Mouse (Mus musculus): ENCODE measurements around the gene Cdk9. TPM values are rescaled to one million over a fixed set of nuclear protein-coding genes. Genes with fewer than 3 reads are reported as not detected.

Gene Cdk9
- 135 and 139 TPM in 2 replicates for polyA plus RNA-seq (2016; fragmentation: Nextera tagmentation; extraction: Ambion mirVana)

GRCm38 (mm10) chr2:32712934-32713817 lies at the start of gene Cdk9:
Cdk9 (minus strand) TSS chr2:32713076.
- WGBS: under 1% methylated on average over 62 of the region's 79 CpGs

GRCm38 (mm10) chr2:32761859-32762258 lies 49.0 kb upstream of the Cdk9 start:
- Histone ChIP-seq H3K27ac (no peak overlapping the region), H3K4me1 (peaks cover 18% of the 10 kb centered on the region), H3K9me3 (no peaks in the 10 kb centered on the region), H3K27me3 (ENCODE audit: poor library complexity, severe bottlenecking) (no peaks in the 10 kb centered on the region), H3K4me3 (no peak overlapping the region), H3K36me3 (replicated peaks) (peaks cover 41% of the 10 kb centered on the region)
- WGBS: 98% methylated on average over 4 of the region's 4 CpGs
- DNase-seq (ENCODE audit: extremely low spot score, low spot score): no peak

More at GRCm38 (mm10) chr2:32712934-32713817, at the start of gene Cdk9:
- Histone ChIP-seq H3K9me3 (no peaks in the 10 kb centered on the region; the same call in 1 of the 2 replicates), H3K27ac (peak within 1 kb of the TSS; percentile 98), H3K4me3 (peak within 1 kb of the TSS; percentile 97), H3K27me3 (ENCODE audit: poor library complexity, severe bottlenecking) (no peaks in the 10 kb centered on the region), H3K36me3 (replicated peaks) (peaks cover 34% of the 10 kb centered on the region), H3K4me1 (peaks cover 44% of the 10 kb centered on the region)
- peak; percentile 94 for DNase-seq (ENCODE audit: extremely low spot score, low spot score)

DNA sequence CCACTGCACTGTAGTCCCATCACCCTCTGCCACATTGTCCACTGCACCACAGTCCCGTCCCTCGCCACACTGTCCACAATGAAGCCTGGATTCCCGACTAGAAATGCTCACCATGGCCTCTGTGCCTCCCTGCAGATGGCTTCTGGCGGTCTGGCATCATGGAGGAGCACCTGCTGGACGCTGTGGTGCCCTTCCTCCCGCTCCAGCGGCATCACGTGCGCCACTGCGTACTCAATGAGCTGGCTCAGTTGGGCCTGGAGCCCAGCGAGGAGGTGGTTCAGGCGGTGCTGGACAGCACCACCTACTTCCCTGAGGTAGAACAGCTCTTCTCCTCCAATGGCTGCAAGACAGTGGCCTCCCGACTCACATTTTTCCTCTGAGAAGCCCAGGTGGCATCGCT lies 48.5 kb upstream of the Cdk9 start:
- DNase-seq (ENCODE audit: extremely low spot score, low spot score): no peak
- peaks cover 41% of the 10 kb centered on the region for H3K36me3 ChIP-seq (replicated peaks)
- no peak overlapping the region for H3K27ac ChIP-seq
- no peak overlapping the region for H3K4me3 ChIP-seq
- no peaks in the 10 kb centered on the region for H3K9me3 ChIP-seq
- H3K4me1 ChIP-seq: peaks cover 21% of the 10 kb centered on the region
- H3K27me3 ChIP-seq (ENCODE audit: poor library complexity, severe bottlenecking): no peaks in the 10 kb centered on the region
- WGBS: 86% methylated on average over 14 of the region's 14 CpGs

DNA sequence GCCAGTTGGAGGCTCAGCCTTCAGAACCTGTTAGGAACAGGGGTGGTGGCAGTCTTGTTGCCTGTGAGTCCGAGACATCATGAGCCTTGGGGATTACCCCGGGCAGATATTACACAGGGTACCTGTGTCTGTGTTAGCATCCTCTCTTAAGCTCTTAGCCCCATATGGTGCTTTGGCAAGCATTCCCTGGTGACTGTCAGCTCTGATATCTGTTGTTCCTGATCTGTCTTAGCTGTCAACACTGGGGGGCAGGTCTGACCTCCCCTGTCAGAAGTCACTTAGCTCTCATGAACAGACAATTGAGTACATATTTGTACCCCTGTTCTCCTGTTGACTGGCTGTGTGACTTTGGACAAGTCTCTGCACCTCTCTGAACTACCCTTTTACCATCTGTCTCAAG lies 46.1 kb upstream of the Cdk9 start:
- H3K36me3 ChIP-seq (replicated peaks): peaks cover 53% of the 10 kb centered on the region
- no peak overlapping the region for H3K4me3 ChIP-seq
- no peak for DNase-seq (ENCODE audit: extremely low spot score, low spot score)
- H3K27me3 ChIP-seq (ENCODE audit: poor library complexity, severe bottlenecking): no peaks in the 10 kb centered on the region
- WGBS: 92% methylated on average over 2 of the region's 2 CpGs
- H3K9me3 ChIP-seq: no peaks in the 10 kb centered on the region
- no peak overlapping the region for H3K27ac ChIP-seq
- peaks cover 21% of the 10 kb centered on the region for H3K4me1 ChIP-seq

DNA sequence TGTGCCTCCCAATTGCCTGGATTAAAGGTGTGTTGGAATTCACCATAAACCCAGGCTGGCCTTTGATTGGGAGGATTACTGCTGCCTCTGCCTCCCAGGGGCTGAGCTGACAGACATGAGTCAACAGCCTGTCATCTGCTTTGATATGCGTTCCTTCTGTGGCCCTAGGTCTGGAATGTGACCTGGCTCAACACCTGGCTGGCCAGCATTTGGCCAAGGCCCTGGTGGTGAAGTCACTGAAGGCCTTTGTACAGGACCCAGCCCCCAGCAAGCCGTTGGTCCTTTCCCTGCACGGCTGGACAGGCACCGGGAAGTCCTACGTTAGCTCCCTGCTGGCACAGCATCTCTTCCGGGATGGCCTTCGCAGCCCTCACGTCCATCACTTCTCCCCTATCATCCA lies 45.6 kb upstream of the Cdk9 start:
- H3K27me3 ChIP-seq (ENCODE audit: poor library complexity, severe bottlenecking): no peaks in the 10 kb centered on the region
- peaks cover 56% of the 10 kb centered on the region for H3K36me3 ChIP-seq (replicated peaks)
- H3K27ac ChIP-seq: no peak overlapping the region
- no peak for DNase-seq (ENCODE audit: extremely low spot score, low spot score)
- H3K9me3 ChIP-seq: no peaks in the 10 kb centered on the region
- H3K4me1 ChIP-seq: peaks cover 21% of the 10 kb centered on the region
- no peak overlapping the region for H3K4me3 ChIP-seq
- WGBS: 77% methylated on average over 8 of the region's 8 CpGs

DNA sequence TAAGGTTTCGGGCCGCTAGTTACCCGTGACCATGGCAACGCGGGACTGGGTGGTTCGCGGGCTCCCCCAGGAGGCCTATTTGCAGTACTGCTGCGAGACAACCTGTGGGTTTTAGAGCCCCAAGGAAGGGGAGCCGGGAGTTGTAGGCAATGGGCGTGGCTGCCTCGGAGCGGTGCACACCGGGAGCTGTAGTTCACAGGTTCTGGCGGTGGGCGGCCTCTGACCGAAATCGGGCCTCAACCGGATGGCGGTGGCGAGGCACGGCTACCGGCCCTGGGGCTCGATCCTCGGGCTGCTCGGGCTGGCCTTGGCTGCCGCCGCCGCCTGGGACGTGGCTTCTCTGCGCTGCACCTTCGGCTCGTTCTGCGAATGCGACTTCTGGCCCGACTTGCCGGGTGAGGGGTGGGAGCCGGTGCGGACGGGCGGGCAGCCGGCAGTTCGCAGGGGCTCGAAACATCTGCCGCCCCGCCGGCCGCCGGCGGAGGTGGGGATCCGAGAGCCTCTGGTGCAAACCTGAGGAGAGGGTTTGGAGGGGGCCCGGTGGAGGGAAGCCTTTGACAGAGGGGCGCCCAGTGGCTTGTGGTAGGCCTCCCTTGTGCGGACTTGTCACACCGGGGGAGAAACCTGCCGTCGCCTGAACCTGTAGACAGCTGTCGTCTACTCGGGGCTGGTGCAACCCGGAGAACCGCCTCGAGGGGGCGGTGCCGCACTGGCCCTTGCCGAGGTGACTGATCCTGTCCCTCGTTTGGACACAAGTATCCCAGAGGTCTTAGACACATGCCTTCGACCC lies 44.4 kb upstream of the Cdk9 start, which contains the start of gene Tor2a:
Tor2a (plus strand) TSS at position 179 of the 790 bp plus-strand sequence.
- H3K4me1 ChIP-seq: peaks cover 24% of the 10 kb centered on the region
- peak; percentile 97 for DNase-seq (ENCODE audit: extremely low spot score, low spot score)
- peak within 1 kb of the TSS; percentile 62 for H3K4me3 ChIP-seq
- H3K27ac ChIP-seq: peak within 1 kb of the TSS; percentile 91
- under 1% methylated on average over 66 of the region's 66 CpGs for WGBS
- no peaks in the 10 kb centered on the region for H3K9me3 ChIP-seq
- peaks cover 11% of the 10 kb centered on the region for H3K27me3 ChIP-seq (ENCODE audit: poor library complexity, severe bottlenecking)
- peaks cover 57% of the 10 kb centered on the region for H3K36me3 ChIP-seq (replicated peaks)

- H3K27ac ChIP-seq: no peak overlapping the region
- 36% methylated on average over 6 of the region's 6 CpGs for WGBS
Observed at GRCm38 (mm10) chr2:32756674-32757055, 43.8 kb upstream of the Cdk9 start.

DNA sequence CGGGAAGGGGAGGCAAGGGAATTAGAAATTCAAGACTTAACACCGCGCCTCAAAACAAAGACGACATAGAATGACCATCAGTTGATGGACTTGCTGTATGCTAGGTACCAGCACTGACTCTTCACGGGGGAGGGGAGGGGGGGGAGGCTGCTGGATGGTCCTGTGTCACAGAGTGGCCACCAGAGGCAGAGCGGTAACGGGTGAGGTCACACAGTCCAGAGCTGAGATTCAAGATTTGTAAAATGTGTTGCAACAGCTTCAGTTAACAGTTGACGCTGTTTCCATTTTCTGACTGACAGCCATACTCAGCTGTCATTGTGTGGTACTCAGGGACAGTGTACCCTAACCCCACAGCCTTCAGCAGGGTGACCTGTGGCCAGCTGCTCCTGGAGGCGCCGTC lies 39.3 kb upstream of the Cdk9 start:
- no peaks in the 10 kb centered on the region for H3K9me3 ChIP-seq
- 66% methylated on average over 10 of the region's 10 CpGs for WGBS
- peaks cover 63% of the 10 kb centered on the region for H3K36me3 ChIP-seq (replicated peaks)
- H3K27ac ChIP-seq: no peak overlapping the region
- no peak for DNase-seq (ENCODE audit: extremely low spot score, low spot score)
- H3K4me3 ChIP-seq: 0 out of 2 replicates have a peak overlapping the region, but pooled peaks have one; percentile 46
- peaks cover 18% of the 10 kb centered on the region for H3K27me3 ChIP-seq (ENCODE audit: poor library complexity, severe bottlenecking)
- peaks cover 29% of the 10 kb centered on the region for H3K4me1 ChIP-seq

More at GRCm38 (mm10) chr2:32756674-32757055, 43.8 kb upstream of the Cdk9 start:
- peaks cover 17% of the 10 kb centered on the region for H3K27me3 ChIP-seq (ENCODE audit: poor library complexity, severe bottlenecking)
- H3K9me3 ChIP-seq: no peaks in the 10 kb centered on the region
- H3K36me3 ChIP-seq (replicated peaks): peaks cover 54% of the 10 kb centered on the region
- no peak for DNase-seq (ENCODE audit: extremely low spot score, low spot score)
- peaks cover 30% of the 10 kb centered on the region for H3K4me1 ChIP-seq
- peak overlapping the region; percentile 62 for H3K4me3 ChIP-seq

DNA sequence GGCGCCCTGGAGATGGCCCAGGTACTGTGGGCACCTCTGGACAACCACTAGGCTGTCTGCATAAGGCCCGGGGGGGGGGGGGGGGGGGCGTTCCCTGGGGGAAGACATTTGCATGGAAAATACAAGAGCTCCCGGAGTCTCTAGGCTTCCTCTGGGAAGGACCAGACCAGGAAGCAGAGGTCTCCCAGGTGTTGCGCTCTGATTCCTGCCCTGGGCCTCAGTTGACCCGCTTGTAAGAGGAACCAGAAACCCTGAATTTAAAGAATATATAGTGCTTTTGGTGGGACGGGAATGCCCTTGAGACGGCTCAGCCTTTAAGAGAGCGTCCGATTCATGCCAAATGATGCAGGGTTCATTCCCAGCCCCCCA lies 38.8 kb upstream of the Cdk9 start:
- no peak for DNase-seq (ENCODE audit: extremely low spot score, low spot score)
- Histone ChIP-seq H3K4me1 (peaks cover 26% of the 10 kb centered on the region), H3K36me3 (replicated peaks) (peaks cover 68% of the 10 kb centered on the region), H3K27ac (peak overlapping the region; percentile 70), H3K27me3 (ENCODE audit: poor library complexity, severe bottlenecking) (peaks cover 18% of the 10 kb centered on the region), H3K9me3 (no peaks in the 10 kb centered on the region), H3K4me3 (peak overlapping the region; percentile 46)
- 23% methylated on average over 9 of the region's 10 CpGs for WGBS

DNA sequence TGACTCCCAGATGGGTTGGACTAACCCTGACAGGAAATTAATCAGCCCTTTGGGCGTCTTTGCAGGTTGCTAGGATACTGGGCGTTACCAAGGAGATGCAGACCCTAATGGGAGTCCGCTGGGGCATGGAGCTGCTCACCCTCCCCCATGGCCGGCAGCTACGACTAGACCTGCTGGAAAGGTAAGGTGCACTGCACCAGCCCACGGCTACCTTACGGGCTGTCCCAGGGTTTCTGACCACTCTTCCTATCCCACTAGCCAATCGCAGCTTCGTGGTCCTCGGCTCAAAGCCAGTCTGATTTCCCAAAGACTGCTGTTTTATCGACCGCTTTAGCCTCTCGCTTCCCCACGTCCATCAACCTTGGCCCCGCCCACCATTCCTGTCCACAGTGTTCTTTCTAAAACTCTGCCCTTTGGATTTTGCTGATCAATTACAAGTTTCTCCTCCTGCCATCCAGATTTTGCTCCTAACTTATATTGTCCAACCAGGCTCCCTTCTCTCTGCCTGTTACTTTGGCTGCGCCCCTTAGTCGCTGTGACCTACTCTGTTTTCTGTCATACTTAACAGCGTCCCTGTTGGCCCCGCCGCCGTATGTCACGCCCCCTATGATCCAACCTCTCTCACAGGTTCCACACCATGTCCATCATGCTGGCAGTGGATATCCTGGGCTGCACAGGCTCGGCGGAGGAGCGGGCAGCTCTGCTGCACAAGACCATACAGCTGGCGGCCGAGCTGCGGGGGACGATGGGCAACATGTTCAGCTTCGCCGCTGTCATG lies 38.2 kb upstream of the Cdk9 start:
- 4% methylated on average over 31 of the region's 31 CpGs for whole genome bisulfite sequencing
- peak; percentile 86 for DNase-seq (ENCODE audit: extremely low spot score, low spot score)
- peaks cover 74% of the 10 kb centered on the region for H3K36me3 ChIP-seq (replicated peaks)

DNA sequence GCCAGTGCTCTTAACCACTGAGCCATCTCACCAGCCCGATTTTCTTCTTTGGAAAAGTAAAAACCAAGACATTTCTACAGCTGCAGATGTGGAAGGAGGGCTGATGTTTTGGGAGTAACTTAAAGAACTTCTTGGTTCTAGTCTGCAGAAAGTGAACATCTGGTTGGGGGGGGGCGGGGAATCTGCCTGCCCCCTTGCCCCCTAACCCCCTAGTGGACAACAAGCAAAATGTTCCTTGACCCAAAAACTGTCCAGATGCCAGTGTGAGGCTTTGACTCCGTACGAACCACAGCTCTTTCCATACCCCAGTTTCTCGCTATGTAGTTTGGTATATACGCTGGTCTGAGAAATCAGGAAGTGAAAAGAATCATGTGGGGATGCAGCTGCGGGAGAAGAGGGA lies 37.3 kb upstream of the Cdk9 start:
- H3K27ac ChIP-seq: no peak overlapping the region
- DNase-seq (ENCODE audit: extremely low spot score, low spot score): no peak
- peaks cover 82% of the 10 kb centered on the region for H3K36me3 ChIP-seq (replicated peaks)
- H3K27me3 ChIP-seq (ENCODE audit: poor library complexity, severe bottlenecking): peaks cover 18% of the 10 kb centered on the region
- H3K4me3 ChIP-seq: peak overlapping the region; percentile 46
- H3K9me3 ChIP-seq: no peaks in the 10 kb centered on the region
- 79% methylated on average over 7 of the region's 7 CpGs for WGBS
- peaks cover 25% of the 10 kb centered on the region for H3K4me1 ChIP-seq

More for the DNA sequence above, 38.2 kb upstream of the Cdk9 start:
- Histone ChIP-seq H3K27ac (peak overlapping the region; percentile 70), H3K4me3 (peak overlapping the region; percentile 46), H3K27me3 (ENCODE audit: poor library complexity, severe bottlenecking) (peaks cover 18% of the 10 kb centered on the region), H3K4me1 (peaks cover 25% of the 10 kb centered on the region), H3K9me3 (no peaks in the 10 kb centered on the region)

DNA sequence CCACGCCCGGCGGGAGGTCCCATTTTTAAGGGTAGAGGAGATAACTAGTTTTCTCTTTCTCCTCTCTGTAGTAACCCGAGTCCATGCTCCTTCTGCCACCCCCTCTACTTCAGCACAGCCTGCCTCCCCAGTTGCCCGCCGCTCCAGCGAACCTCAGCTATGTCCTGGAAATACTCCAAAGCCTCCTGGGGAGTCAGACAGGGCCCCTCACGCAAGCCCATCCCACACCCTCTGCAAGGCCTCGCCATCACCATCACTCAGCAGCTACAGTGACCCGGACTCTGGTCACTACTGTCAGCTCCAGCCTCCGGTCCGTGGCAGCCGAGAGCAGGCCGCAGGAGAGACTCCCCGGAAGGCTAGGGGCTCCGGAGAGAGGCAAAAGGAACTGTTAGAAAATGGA lies 36.2 kb upstream of the Cdk9 start:
- DNase-seq (ENCODE audit: extremely low spot score, low spot score): no peak
- Histone ChIP-seq H3K4me1 (peaks cover 26% of the 10 kb centered on the region), H3K9me3 (no peaks in the 10 kb centered on the region), H3K36me3 (replicated peaks) (peaks cover 82% of the 10 kb centered on the region), H3K4me3 (no peak overlapping the region), H3K27me3 (ENCODE audit: poor library complexity, severe bottlenecking) (peaks cover 18% of the 10 kb centered on the region), H3K27ac (no peak overlapping the region)
- WGBS: 93% methylated on average over 15 of the region's 16 CpGs
